Comparison of ENCODE assay signal across 15 mouse cellular contexts in the genomic region with DNA sequence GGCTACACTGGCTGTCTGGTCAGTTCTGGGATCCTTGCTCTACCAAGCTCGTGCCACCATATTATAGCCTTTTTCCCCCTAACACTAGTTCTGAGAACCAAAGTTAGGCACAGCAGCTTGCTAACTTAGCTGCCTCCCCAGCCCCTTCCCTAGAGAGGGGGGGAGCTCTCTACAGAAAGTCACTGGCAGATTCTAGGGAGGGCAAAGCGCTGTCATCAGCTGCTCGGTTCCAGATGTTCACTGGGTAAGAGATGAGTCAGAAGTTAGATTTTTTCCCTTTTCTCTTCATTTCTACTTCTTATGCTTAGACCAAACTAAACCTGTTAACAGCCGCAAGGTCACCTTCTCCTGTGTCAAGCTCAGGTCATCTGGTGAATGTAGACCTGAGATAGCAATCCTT.
"Had no signal": no experiment of that assay in that cellular context is flagged by ENCODE, and none has a peak within 500 bp of the region (broad histone marks: within the 10 kb centered on the region; RNA-seq: fewer than 3 reads in every experiment).

No protein-coding gene starts in this region.

- H3K27ac ChIP-seq: limb, embryonic 12.5 days; liver, embryonic 14.5 days; midbrain, embryonic 10.5 days; neural tube, embryonic 12.5 days had no signal

- H3K4me3 ChIP-seq: limb, embryonic 12.5 days; midbrain, embryonic 10.5 days; neural tube, embryonic 12.5 days had no signal

- H3K36me3 ChIP-seq: limb, embryonic 12.5 days; midbrain, embryonic 10.5 days; neural tube, embryonic 12.5 days had no signal

- H3K9ac ChIP-seq: limb, embryonic 12.5 days; liver, embryonic 14.5 days; neural tube, embryonic 12.5 days had no signal

- DNase-seq: kidney, postnatal 10 days; layer of hippocampus, adult 9-11 months; layer of hippocampus, postnatal 36 days; liver; lung, adult 18-20 months; lung, postnatal 36 days; midbrain, embryonic 14.5 days; retina, postnatal 1 day; right cerebral cortex, postnatal 4 days; thymus, adult 18-20 months; thymus, postnatal 14 days had no signal

- H3K27me3 ChIP-seq: limb, embryonic 12.5 days; neural tube, embryonic 12.5 days had no signal

- H3K4me2 ChIP-seq: limb, embryonic 12.5 days; neural tube, embryonic 12.5 days had no signal

- H3K4me1 ChIP-seq: midbrain, embryonic 10.5 days; neural tube, embryonic 12.5 days had no signal

- H3K9me3 ChIP-seq: limb, embryonic 12.5 days; midbrain, embryonic 10.5 days; neural tube, embryonic 12.5 days had no signal
